Mouse (Mus musculus) brain, embryonic 14.5 days (tissue): ENCODE data around the gene Abca1.

Experiments
- CTCF ChIP-seq: fragments of 200-500 bp; IDR thresholded peaks from 2 replicates; pipeline ENCODE4 v1.5.1; 2012; ENCODE audit warnings: inconsistent platforms, mild to moderate bottlenecking, moderate library complexity, borderline replicate concordance; ENCODE audit not compliant: insufficient read depth, insufficient read length; ENCODE audit errors: extremely low read depth
- POLR2A ChIP-seq: fragments of 200-500 bp; IDR thresholded peaks from 2 replicates; pipeline ENCODE4 v1.6.1; 2012; ENCODE audit warnings: mild to moderate bottlenecking, inconsistent platforms, borderline replicate concordance; ENCODE audit not compliant: poor library complexity, insufficient read depth, insufficient read length, severe bottlenecking; ENCODE audit errors: extremely low read depth

DNA sequence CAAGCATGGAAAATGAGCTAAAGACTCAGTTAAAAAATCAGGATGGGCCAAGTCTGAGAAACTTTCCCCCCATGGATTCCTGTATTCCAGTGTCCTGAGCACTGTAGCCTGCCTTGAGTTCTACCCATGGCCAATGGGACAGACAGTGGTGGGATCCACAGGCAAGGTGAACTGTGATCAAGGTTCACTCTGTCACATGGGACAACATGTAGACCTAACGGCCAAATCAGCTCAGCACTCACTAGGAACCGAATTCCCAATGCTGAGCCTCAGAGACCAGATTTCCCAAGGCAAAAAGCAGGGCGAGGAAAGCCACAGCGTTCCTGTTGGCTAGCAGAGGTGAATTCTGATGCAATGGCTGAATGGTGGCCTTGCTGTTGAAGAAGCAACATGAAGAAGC lies 64.8 kb downstream of the Abca1 start:
- TF ChIP-seq CTCF (no peak), POLR2A (no peak)
